Mouse (Mus musculus): ENCODE measurements around the gene 9430015G10Rik.
"Not testable (repeated sequence)": the region's sequence is repeated elsewhere in the genome, so short reads cannot be mapped to it uniquely, and the experiment has no call there.

Gene 9430015G10Rik

DNA sequence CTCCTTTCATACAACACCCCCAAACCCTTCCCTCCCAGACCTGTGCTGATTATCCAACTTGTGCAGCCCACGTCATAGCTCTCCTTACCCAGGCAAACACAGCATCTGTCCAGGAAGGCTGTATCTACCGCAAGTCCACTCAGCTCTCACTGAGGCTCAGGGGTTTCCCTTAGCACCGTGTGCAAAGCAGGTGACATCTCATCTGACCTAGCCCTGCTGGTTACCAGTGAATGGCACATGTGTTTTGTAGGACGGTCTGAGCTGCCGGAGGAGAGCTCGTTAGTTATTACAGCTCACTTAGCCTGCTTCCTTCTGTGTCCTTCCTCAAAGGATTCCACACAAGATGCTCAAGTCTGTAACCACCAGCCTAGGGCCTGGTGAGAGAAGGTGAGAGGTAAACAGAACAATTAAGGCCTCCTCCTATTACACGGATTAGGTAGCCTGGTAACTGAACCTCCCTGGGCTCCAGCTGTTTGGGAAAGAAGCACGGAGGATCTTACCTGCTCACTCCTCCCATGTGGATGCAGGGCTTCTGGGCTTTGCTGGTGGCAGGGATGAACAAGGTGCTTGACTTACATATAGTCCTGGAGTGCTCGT is 11.9 kb upstream of the 9430015G10Rik start:
- CTCF ChIA-PET: interaction anchor here (0.9 kb wide), 1 partner anchor 11 kb away, joined by 3 read pairs; no protein-coding TSS in a partner anchor

DNA sequence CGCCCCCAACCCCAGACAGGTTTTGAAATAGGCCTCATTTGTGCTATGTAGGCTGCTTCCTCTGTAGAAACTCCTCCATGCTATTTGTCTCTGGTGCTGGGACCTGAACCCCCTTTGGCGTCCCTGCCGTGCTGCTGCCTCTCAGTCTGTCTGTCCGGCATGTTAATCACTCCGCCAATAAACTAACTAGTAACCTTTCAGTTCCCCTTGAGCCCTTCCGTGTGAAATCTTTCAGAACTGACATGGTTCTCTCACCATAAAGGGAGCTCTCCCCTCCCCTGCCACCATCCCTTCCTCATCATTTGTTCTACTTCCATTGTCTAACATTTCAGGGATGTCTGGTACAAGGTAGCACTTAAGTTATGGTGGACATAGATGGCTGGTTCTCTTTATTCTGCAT is 10.4 kb upstream of the 9430015G10Rik start:
- CTCF ChIA-PET: no interaction called here

DNA sequence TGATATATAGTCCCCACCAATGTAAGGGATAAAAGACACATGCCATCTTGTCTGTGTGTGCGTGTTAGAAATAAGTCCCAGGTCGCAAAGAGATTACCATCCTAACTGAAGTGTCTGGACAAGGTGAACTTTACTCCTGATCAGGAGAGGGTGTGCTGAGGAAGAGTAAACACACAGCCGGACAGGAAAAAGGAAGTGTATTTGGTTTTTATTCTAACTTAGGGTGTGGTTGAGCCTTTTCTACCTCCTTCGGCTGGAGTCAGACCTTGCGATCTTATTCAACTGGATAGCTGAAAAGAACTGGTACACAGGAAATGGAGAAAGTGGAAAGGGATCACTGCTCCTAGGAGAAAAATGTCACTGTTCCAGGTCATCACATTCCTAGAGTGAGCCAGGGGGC is 9.3 kb upstream of the 9430015G10Rik start:
- CTCF ChIA-PET: no interaction called here

DNA sequence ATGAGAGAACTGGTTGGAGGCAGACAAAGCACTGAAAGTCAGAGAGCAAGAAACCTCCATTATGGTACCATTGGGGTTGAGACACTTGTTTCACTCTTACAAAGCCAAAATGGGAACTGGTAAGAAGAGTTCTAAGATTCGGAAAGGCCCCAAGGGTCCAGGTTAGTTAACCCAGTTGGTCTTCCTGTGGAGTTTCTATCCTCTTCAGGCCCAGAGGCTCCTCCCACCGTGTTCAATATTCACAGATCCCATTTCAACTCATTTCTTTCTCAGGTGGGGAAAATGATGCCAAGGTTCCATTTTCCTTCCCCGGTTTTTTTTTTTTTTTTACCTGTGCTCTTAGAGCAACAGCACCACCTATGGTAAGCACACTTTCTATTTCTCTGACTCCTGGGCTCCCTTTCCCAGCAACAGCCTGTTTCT is 8.3 kb upstream of the 9430015G10Rik start:
- CTCF ChIA-PET: interaction anchor here (0.7 kb wide), 1 partner anchor 17 kb away, joined by 6 read pairs; no protein-coding TSS in a partner anchor

DNA sequence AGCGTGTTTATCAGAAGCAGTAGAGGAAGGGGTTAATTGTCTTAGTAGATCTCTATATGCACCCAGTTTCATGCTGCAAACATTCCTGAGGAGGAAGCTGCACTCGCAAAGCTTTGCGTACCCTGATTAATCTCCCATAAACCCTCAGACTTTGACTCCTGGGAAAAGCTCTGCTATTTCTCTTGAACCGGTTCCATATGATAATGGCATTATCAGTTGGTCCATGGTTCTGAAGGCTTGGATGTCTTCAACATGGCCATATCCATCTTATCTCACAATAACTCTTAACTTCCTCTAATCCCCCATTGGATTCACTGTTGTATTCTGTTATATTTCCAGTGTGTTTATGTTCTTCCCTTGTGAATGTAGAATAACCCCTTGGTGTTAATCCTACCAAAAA is 6.4 kb upstream of the 9430015G10Rik start:
- CTCF ChIA-PET: no interaction called here

DNA sequence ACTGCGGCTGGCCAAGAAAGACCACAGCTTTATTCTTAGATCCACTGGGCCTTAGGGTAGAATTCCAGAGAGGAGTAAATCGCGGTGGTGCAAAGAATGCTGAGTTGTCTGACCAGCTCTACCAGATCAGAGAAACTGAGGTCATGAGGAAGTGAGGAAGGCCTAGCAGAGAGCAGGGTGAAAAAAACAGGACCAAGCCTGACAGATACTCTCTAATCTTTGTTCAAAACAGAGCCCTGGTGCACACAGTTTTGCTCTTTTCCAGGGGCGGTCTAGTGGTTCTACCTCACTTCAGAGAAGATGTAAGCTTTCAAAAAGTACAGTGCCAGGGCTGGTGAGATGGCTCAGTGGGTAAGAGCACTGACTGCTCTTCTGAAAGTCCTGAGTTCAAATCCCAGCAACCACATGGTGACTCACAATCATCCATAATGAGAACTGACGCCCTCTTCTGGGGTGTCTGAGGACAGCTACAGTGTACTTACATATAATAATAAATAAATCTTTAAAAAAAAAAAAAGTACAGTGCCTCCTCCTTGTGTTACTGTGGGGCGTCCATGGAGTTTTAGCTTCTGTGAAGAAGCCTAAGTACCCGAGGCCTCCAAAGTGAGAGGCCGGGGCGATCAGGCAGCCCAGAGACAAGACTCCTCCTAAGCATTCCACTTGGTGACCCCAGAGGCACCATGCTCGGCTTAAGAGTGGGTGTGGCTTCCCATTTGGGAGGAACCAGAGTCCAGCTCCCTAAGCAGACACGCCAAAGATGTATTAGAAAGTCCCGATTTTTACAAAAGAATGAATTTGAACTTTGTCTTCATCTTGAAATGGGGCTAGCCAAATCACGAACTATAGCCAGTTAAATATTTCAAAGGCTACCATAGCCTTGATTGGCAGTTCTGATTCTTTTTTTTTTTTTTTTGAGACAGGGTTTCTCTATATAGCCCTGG is 906 bp upstream of the 9430015G10Rik start:
- CTCF ChIA-PET: interaction anchor here (0.5 to 1.1 kb wide), 5 partner anchors 11 to 104 kb away, joined by 3 to 7 read pairs (median 3); no protein-coding TSS in a partner anchor

DNA sequence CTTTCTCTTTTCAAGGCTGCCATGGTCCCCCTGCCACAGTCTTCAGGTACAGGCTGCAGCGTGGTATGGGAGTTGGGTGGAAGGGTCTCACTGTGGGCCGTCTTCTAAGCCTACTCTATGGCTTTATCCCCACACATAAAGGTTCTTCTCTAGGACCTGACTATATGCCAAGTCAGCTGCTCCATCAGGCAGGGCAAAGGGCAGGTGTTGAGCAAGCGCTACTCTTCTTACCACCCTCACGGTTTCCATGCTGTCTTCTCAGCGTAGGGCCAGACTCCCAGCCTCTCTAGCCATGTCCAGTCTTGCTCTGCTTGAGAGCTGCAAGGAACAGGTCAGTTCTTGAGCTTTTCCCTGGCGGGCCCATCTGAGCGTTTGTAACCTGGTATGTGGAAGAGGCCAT is 14.3 kb downstream of the 9430015G10Rik start:
- CTCF ChIA-PET: no interaction called here

DNA sequence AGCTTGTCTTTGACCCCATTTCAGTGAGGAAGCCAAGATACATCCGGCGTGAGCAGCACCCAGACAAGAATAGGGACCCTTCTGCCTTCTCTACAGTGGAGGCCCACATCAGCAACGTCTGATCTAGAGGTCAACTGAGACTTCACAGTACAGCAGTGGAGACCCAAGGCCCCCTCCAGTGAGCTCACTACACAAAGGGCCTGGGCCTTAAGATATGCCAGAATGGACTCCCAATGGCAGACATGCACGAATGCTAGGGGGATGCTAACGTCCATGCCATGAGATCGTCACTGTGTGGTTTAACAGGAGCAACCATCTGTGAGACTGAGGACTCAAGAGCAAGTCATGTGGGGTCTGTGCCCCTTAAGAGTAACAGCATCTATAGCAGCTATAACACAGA is 15.6 kb downstream of the 9430015G10Rik start:
- CTCF ChIA-PET: no interaction called here

DNA sequence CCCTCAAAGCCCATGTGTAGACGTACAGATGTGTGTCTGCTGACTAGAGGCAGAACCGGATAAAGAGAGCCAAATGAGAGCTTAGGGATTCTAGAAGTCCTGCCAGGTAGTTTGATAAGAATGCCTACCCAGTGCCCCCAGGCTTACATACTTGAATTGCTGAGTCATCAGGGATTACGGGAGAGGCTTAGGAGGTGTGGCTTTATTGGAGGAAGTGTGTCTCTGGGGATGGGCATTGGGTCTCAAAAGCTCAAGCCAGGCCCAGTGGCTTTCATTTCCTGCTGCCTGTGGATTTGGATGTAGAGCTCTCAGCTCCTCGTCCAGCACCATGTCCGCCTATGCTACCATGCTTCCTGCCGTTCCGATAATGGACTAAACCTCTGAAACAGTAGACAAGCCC is 17.1 kb downstream of the 9430015G10Rik start:
- CTCF ChIA-PET: no interaction called here

DNA sequence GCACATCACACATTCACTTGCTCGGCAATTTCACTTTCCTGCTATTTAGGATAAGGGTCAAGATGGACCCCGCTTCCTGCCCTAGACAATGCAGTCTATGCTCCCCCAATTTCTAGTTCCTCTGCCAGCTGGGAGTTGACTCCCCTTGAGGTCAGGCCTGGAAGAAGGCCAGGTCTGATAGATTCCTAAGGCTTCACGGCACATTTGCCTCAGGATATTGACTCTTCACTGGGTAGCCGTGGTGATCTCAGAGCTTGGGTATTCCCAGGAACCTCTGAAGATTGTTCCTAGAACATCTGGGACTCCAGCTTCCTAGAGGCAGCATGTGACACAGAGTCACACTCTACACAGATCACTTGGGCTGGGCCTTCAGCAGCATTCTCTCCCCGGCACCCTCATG is 19.0 kb downstream of the 9430015G10Rik start:
- CTCF ChIA-PET: no interaction called here

DNA sequence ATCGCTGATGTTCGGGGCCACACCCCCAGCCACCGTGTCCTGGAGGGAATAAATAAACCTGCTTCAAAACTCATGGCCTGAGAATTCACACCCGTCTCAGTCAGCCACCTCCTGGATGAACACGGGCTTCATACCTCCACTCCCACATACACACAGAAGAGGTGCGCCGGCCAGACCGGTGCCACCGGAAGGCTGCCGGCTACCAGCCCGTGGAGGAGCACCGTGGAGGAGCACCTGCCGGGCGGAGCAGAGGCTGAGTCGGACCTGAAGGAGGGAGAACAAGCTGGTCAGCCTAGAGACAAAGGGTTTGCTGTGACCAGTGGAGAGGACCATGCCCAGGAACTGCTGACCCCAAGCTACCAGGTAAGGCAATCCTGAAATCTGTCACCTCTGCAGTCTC is 20.7 kb downstream of the 9430015G10Rik start, which contains the start of gene Rnf223:
Gene Rnf223, plus strand, starts transcription at position 78 of the 400 bp plus-strand sequence.
- CTCF ChIA-PET: no interaction called here

DNA sequence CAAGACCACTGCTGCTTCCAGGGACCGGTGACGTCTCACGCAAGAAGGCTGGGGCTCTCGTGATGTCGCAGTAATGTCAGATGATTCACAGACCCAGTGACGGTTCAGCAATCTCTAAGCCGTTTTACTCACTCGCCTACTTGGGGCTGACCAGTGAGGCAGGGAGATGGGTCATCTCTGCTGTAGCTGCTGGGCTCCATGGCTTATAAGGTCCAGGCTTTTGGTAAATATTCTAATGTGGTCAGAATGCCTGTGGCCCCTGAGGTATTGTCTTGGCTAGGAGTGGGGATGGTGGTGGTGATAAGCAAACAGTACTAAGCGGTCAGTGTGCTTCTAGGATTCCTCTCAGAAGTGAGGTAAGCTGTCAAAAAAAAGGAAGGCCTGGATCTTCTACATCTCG is 21.2 kb downstream of the 9430015G10Rik start:
- CTCF ChIA-PET: no interaction called here

DNA sequence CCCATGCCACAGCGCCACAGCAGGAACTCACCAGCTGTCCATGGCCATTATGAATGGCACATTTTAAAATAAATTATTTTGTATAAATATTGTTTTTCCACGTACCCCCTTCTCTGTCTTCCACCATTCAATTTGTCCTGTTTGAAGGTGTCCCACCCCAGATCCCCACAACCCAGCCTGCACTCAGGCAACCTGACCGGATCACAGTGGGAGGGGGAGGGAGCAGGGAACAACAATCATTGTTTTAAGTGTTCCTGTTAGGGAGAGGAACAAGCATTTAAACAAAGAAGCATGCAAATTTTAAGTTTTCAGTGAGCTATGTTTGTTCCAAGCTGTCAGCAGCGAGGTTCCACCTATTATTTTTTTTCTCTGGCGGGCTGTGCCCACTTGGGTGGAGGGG is 23.6 kb downstream of the 9430015G10Rik start:
- CTCF ChIA-PET: no interaction called here

DNA sequence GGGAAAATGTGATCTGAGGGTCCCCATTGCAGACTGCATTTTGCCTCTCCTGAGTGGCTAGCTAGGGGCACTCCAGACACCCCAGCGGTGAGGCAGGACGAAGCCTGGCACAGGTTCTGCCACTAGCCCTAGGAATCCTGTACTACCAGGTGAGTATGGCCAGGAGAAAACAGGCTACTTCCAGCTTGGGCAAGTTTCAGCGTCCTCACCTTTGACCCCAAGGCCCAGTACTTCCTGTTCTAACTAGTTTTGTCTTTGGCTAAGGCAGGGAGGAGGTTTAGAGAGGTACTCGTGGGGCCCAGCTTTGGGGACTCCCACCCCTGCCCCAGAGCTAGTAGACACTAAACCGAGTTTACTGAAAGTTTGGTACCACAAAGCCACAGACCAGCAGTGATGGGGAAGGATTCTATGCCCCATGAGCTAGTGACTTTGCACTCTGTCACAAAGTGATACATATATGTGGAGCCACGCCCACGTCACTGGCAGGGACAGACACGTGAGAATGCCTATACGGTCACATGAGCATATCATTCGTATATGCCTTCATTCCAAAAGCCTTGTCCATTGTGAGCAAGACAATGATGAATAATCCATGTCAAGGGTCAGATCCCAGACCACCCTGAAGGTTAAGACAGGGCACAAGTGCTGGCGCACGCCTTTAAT is 24.3 kb downstream of the 9430015G10Rik start:
- CTCF ChIA-PET: no interaction called here

DNA sequence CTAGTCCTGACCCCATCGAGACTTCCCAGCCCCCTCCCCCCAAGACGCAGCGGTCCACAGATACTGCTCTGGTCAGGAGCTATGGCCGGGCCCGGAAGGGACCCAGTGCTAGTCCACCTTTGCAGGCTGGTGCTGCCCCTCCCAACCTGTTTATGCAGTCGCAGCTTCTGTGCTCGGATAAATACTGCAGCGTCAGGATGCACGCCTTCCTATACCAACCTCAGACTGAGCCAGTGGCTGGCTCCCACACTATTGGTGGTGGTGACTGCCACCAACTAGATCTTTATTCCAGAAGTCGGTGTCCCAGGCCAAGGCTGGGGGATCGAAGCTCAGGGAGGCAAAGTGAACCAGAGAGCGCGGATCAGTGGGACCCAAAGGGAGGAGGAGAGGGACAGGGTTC is 25.3 kb downstream of the 9430015G10Rik start:
- CTCF ChIA-PET: no interaction called here

DNA sequence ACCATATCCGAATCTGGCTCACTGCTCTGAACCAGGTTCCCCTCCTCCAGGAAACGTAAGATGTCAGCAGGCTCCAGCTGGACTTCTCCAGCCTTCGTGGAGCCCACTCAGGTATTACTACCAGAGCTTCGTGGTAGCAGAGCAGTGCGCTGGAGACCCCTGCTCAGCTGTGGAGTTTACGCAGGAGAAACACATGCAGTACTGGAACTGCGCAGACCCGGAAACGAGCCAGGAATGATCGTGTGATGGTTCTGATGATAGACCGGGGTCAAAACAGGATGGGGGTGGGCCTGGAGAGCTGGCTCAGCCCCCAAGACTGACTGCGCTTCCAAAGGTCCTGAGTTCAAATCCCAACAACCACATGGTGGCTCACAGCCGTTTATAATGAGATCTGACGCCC is 26.0 kb downstream of the 9430015G10Rik start:
- CTCF ChIA-PET: no interaction called here

DNA sequence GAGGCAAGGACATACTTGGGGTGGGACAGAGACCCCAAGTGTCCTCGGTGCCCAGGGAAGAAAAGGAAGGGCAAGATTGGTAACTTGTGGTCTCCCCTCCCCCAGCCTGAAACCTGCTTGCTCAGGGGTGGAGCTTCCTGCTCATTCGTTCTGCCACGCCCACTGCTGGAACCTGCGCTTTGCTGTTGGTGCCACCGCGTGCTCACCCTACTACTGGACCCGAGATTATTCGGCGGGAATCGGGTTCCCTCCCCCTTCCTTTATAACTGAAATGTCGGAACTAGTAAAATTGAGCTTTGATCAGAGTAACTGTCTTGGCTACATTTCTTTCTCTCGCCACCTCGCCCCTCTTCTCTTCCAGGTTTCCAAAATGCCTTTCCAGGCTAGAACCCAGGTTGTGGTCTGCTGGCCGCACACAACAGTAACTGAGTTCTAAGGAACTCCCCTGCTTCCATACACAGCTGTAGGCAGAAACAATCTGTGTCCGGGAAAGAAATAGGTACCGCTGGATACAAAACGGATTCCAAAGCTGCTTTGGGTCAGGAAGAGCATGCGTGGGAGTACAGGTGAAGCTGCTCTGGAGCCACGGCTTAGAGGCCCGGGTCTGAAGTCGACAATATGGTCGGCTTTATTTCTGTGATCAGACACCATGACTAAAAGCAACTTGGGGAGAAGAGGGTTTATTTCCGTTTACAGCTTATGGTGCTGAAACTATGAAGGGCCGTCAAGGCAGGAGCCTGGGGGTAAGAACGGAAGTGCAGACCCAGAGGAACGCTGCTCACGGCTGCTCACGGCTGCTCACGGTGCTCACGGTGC is 26.7 kb downstream of the 9430015G10Rik start:
- CTCF ChIA-PET: no interaction called here

DNA sequence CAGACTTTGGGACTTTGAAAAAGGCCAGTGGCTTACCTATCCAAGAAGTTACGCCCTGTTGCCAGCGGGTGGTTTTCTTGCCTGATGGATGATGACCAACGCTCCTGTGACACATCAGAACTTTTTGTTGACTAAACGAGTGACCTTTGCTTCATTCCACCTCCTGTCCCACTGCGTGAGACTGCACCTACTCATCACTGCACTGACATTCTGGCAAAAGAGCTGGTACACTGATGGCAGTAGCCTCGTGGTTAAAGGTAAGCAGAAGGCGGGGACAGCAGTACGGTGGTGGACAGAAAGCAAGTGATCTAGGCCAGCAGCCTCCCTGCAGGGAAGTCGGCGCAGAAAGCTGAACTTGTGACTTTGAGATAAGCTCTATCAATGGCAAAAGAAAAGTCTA is 41.1 kb downstream of the 9430015G10Rik start:
- CTCF ChIA-PET: not testable (repeated sequence)

DNA sequence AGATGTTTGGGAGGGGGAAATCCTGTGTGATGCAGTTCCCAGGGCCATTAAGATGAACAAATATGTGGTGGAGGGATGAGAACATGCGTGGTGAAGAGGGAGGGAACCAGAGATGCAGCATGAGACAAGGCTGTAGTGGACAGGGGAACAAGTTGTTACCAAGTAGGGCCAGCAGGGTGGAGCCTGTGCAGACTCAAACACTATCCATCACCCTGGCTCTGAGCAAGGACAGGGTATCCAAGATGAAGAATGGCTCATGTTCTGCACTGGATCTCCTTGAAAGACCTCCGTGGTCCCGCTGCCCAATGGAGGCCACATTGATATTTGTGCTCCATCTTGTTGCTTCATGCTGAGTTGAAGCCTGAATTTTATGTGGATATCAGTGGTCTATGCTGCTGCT is 45.0 kb downstream of the 9430015G10Rik start:
- CTCF ChIA-PET: no interaction called here

DNA sequence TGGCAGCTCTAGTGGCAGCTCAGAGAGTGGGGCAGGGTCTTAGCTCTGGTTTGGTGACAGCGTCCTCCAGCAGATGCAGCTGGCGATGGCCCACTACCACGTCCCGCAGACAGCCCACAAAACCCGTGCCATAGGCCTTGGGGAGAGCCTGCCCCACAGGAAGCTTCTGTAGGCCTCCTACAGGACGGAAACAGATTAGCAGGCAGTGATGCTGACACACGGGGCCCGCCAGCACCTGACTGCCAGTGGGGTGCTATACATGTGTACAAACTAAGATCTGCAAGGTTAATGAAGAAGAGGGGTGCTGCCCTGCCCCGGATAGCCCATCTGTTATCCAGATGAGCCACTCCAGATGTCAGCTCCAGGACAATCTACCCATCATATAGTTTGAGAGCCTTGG is 56.7 kb downstream of the 9430015G10Rik start:
- CTCF ChIA-PET: no interaction called here

DNA sequence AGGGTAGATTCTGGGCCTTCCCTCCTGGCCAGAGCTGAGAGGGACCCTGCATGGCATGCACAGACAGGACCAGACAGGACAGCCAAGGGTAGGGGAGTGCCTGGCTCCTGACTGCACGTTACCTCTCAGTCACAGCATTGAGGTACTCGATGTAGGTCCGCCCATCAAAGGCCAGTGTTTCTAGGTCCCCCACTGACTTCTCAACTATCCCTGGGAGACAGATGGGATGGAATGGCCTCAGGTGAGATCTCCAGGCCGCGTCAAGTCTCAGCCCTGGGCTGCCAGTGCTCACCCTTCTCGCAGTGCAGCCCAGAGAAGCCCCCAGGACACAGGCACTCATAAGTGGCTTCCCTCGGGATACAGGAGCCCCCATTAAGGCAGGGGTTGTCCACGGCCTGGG is 58.8 kb downstream of the 9430015G10Rik start:
- CTCF ChIA-PET: no interaction called here

DNA sequence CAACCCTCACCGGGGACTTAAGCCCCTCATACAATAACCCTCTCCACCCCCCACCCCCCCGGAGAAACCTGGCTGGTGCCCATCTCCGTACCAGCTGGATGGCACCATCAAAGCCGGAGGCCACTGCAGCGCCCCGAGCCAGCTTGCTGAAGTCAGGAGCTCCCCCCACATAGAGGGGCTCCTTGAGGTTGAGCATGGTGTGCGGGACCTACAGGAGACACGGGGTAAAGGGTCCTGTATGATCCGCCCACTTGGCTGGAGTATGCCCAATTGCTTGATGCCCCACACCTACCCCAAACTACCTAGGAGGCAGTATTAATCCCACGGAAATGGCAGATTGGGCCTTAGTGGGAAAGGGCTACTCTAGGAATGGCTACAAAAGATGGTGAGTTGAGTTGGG is 59.3 kb downstream of the 9430015G10Rik start:
- CTCF ChIA-PET: no interaction called here

Data from spleen, embryonic (tissue).